In genomic region chr1:168180622-168181441, GRCm38 (mm10) we compare ENCODE assay signal across 8 mouse cellular contexts.
DNase-seq lines count a peak whose midpoint lies in the region; ATAC-seq and TF ChIP-seq lines count a peak whose summit lies in the region.

No protein-coding gene starts in this region.

- no peak overlapping the region for H3K4me3 ChIP-seq in liver, adult 2 months (ENCODE audit: insufficient read depth, low read depth, low read length)
- no peak overlapping the region for H3K4me3 ChIP-seq in liver, postnatal 0 days (ENCODE audit: low read depth, low read length)
- no peak overlapping the region for H3K4me3 ChIP-seq in heart, adult 2 months
- no peak overlapping the region for H3K4me3 ChIP-seq in stomach, embryonic 15.5 days (replicated peaks)

- TF ChIP-seq CTCF in liver, adult 2 months (IDR thresholded peaks at IDR 0.05; ENCODE audit: low read depth, low read length), result no peak
- no peak for TF ChIP-seq CTCF in liver, postnatal 0 days (IDR thresholded peaks at IDR 0.05; ENCODE audit: low read depth)
- TF ChIP-seq CTCF in heart, adult 2 months (IDR thresholded peaks at IDR 0.05), result no peak

- no peak overlapping the region for H3K27ac ChIP-seq in liver, adult 2 months (replicated peaks; ENCODE audit: insufficient read depth, low read depth, low read length)
- H3K27ac ChIP-seq in liver, postnatal 0 days (ENCODE audit: low read depth), result no peak overlapping the region
- H3K27ac ChIP-seq in heart, adult 2 months, result peak overlapping the region; percentile 79
- peak overlapping the region; percentile 84 for H3K27ac ChIP-seq in stomach, embryonic 15.5 days

- no peaks in the 10 kb centered on the region for H3K27me3 ChIP-seq in liver, adult 2 months (ENCODE audit: control insufficient read depth, insufficient read depth, low read length)
- H3K27me3 ChIP-seq in liver, postnatal 0 days (ENCODE audit: insufficient read depth, low read length), result no peaks in the 10 kb centered on the region
- no peaks in the 10 kb centered on the region for H3K27me3 ChIP-seq in heart, adult 2 months (ENCODE audit: control insufficient read depth, insufficient read depth, low read length)
- H3K27me3 ChIP-seq in stomach, embryonic 15.5 days (replicated peaks), result no peaks in the 10 kb centered on the region

- H3K4me2 ChIP-seq in liver, postnatal 0 days (ENCODE audit: low read depth, low read length), result no peak overlapping the region
- H3K4me2 ChIP-seq in stomach, embryonic 15.5 days, result no peak overlapping the region

- 89% methylated on average over 9 of the region's 9 CpGs for WGBS in liver, adult 2 months
- WGBS in liver, postnatal 0 days (ENCODE audit: insufficient replicate concordance), result 83% methylated on average over 9 of the region's 9 CpGs
- 34% methylated on average over 9 of the region's 9 CpGs for WGBS in heart, adult 2 months
- 47% methylated on average over 9 of the region's 9 CpGs for WGBS in stomach, embryonic 15.5 days

- H3K4me1 ChIP-seq in liver, adult 2 months (ENCODE audit: control insufficient read depth, insufficient read depth, low read length), result no peaks in the 10 kb centered on the region
- H3K4me1 ChIP-seq in liver, postnatal 0 days (ENCODE audit: insufficient read depth), result no peaks in the 10 kb centered on the region
- peaks cover 3% of the 10 kb centered on the region; the same call in 1 of the 2 replicates for H3K4me1 ChIP-seq in heart, adult 2 months (ENCODE audit: control insufficient read depth, insufficient read depth, low read length)
- H3K4me1 ChIP-seq in stomach, embryonic 15.5 days, result peaks cover 16% of the 10 kb centered on the region; the same call in 1 of the 2 replicates

- peak; percentile 39 for DNase-seq in liver, adult 2 months (ENCODE audit: extremely low read depth, low read depth, low spot score)
- DNase-seq in liver, postnatal 0 days, result no peak
- DNase-seq in heart, adult 2 months, result peak; percentile 77 to 88
- DNase-seq in kidney, postnatal 36 days, result peak; percentile 34 to 38
- no peak for DNase-seq in spleen, postnatal 4 days (ENCODE audit: low spot score in 2 of 2)
- DNase-seq in cerebellum, adult 11 months, result no peak
- DNase-seq in spleen, postnatal 10 days (ENCODE audit: low spot score in 2 of 2), result no peak

- no peak for TF ChIP-seq EP300 in liver, postnatal 0 days (IDR thresholded peaks at IDR 0.05; ENCODE audit: low read depth)
- TF ChIP-seq EP300 in heart, adult 2 months (IDR thresholded peaks at IDR 0.05; ENCODE audit: insufficient read depth, low read depth, low read length), result peak; percentile 80

- TF ChIP-seq POLR2A in liver, adult 2 months (IDR thresholded peaks at IDR 0.05; ENCODE audit: extremely low read depth, insufficient read depth, low read length), result no peak
- no peak for TF ChIP-seq POLR2A in heart, adult 2 months (IDR thresholded peaks at IDR 0.05; ENCODE audit: insufficient read depth, low read depth, low read length)

- no peaks in the 10 kb centered on the region for H3K79me2 ChIP-seq in liver, adult 2 months (ENCODE audit: control insufficient read depth, insufficient read depth, low read length)
- H3K79me2 ChIP-seq in heart, adult 2 months (replicated peaks; ENCODE audit: control insufficient read depth, insufficient read depth, low read length), result no peaks in the 10 kb centered on the region

- ATAC-seq in liver, postnatal 0 days, result no peak
- ATAC-seq in stomach, embryonic 15.5 days (ENCODE audit: insufficient read depth, low FRiP score, low read depth), result peak; percentile 83; the same call in 1 of the 2 replicates

- no peaks in the 10 kb centered on the region for H3K9me3 ChIP-seq in liver, postnatal 0 days (ENCODE audit: low read length)
- no peaks in the 10 kb centered on the region for H3K9me3 ChIP-seq in stomach, embryonic 15.5 days

- H3K9ac ChIP-seq in liver, adult 2 months (ENCODE audit: low read depth, low read length), result no peak overlapping the region
- no peak overlapping the region for H3K9ac ChIP-seq in liver, postnatal 0 days (replicated peaks)
- no peak overlapping the region for H3K9ac ChIP-seq in heart, adult 2 months (ENCODE audit: low read depth, low read length)
- no peak overlapping the region for H3K9ac ChIP-seq in stomach, embryonic 15.5 days

- H3K36me3 ChIP-seq in liver, adult 2 months (ENCODE audit: control insufficient read depth, insufficient read depth, low read length), result peaks cover 7% of the 10 kb centered on the region
- 0 out of 2 replicates have a peak, but pooled peaks cover 4% of the 10 kb centered on the region for H3K36me3 ChIP-seq in liver, postnatal 0 days (replicated peaks; ENCODE audit: insufficient read depth, low read length)
- H3K36me3 ChIP-seq in heart, adult 2 months (ENCODE audit: control insufficient read depth, insufficient read depth, low read length), result peaks cover 22% of the 10 kb centered on the region
- H3K36me3 ChIP-seq in stomach, embryonic 15.5 days, result peaks cover 19% of the 10 kb centered on the region; the same call in 1 of the 2 replicates

- intact Hi-C loops in heart, adult 2 months (cut with DNase I), result no loop called here

Comparison
In these comparisons a context has a peak if more than half of its experiments do, and no peak if none do; other contexts are left out.
1. DNase-seq: peak in liver, adult 2 months (single experiment), heart, adult 2 months (2 of 2) and kidney, postnatal 36 days (2 of 2); none in liver, postnatal 0 days (single experiment), spleen, postnatal 4 days (0 of 2), cerebellum, adult 11 months (single experiment) and spleen, postnatal 10 days (0 of 2).
2. H3K27ac ChIP-seq: peak in heart, adult 2 months (single experiment) and stomach, embryonic 15.5 days (single experiment); none in liver, adult 2 months (single experiment) and liver, postnatal 0 days (single experiment).